Mouse (Mus musculus): ENCODE measurements around the gene Zfhx2.

Zfhx2 gene

GRCm38 (mm10) chr14:55092011-55092577 is at the start of gene Zfhx2:
Gene Zfhx2, minus strand, starts transcription at chr14:55092324.
- peak; percentile 87 to 91 for DNase-seq (ENCODE audit: low spot score in 2 of 2)

DNA sequence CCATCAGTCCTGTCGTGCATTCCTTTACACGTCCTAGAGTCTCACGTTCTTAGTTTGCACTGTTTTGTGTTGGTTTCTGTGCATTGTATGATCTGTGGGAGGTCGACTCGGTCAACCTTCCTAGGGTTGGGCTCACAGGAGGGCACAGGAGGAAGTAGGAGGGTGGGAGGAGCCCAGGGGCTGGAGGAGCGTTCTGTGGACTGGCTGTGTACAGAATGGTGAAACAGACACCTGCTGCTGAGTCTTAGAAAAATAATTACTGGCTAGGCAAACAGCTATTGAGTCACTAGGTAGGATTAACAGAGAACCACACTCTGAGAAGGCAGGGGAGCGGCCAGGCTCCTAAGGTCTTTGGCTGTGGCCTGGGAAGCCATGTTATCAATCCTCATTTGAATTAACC is 47.2 kb upstream of the Zfhx2 start:
- no peak for DNase-seq (ENCODE audit: low spot score in 2 of 2)

GRCm38 (mm10) chr14:55135676-55136075 is 43.6 kb upstream of the Zfhx2 start:
- DNase-seq (ENCODE audit: low spot score in 2 of 2), result no peak

GRCm38 (mm10) chr14:55126521-55126920 is 34.4 kb upstream of the Zfhx2 start:
- peak in 1 of 2 experiments; percentile 6 for DNase-seq (ENCODE audit: low spot score in 2 of 2)

- peak in 1 of 2 experiments; percentile 8 for DNase-seq (ENCODE audit: low spot score in 2 of 2)
Observed at GRCm38 (mm10) chr14:55125711-55126110, 33.6 kb upstream of the Zfhx2 start.

- DNase-seq (ENCODE audit: low spot score in 2 of 2), result no peak
Observed at GRCm38 (mm10) chr14:55122359-55122758, 30.2 kb upstream of the Zfhx2 start.

- DNase-seq (ENCODE audit: low spot score in 2 of 2), result peak in 1 of 2 experiments; percentile 87
Observed at GRCm38 (mm10) chr14:55121947-55122346, 29.8 kb upstream of the Zfhx2 start.

- no peak for DNase-seq (ENCODE audit: low spot score in 2 of 2)
Observed at GRCm38 (mm10) chr14:55119421-55120134, 27.5 kb upstream of the Zfhx2 start.

- no peak for DNase-seq (ENCODE audit: low spot score in 2 of 2)
Observed at GRCm38 (mm10) chr14:55118852-55119251, 26.7 kb upstream of the Zfhx2 start.

DNA sequence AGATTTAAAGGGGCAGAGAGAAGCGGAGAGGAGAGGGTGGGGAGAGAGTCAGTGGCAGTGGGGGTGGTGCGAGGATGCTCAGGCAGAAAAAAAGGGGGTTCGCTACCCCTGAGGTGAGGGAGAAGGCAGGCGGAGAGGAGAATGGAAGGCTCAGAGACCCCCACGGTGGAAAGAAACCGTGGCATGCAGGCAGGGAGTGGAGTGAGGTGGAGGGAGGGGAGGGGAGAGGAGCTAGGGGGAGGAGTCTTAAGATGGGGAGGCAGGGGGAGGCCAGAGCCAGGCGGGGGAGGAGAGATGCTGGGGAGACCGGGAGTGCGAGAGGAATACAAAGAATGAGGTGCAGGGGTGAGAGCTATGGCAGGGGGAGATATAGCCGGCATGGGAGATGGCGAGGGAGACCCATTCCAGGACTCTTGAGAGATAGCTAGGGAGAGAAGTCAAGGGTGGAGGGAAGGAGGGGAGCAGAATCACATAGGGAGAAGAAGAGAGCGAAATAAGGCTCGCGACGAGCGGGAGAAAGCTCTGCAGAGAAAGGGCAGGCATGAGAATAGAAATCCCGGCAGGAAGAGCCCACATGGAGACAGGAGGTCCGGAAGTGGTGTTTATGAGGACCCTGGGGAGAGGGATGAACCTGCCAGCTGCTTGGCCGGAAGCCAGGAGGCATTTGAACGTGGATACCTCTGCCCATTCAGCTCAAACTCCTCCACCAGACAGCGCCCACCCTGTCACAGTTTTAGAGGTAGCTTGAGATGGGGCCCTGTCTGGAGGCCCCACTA is 24.5 kb upstream of the Zfhx2 start, which contains the start of gene Jph4:
Gene Jph4 (minus strand): TSS at position 511 of the 776 bp plus-strand sequence.
- DNase-seq (ENCODE audit: low spot score in 2 of 2), result no peak

DNA sequence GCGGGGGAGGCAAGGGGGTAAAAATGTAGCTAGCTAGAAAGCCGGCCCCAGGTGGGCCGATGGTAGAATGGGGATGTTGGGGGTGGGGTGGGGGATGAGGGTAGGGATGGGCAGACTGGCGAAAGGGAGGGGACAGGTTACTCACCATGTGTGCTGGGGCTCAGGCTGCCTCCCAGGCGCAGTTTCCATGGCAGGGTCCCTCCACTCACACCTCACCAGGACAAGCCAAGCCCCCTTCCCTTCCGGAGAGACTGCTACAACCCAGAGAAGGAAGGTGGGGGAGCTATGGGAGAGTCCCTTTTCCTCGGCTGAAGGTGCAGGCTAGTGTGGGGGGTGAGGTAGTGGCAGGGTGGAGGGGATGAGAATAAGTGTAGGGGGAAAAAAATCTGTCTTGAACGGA is 23.7 kb upstream of the Zfhx2 start:
- DNase-seq (ENCODE audit: low spot score in 2 of 2), result no peak

DNA sequence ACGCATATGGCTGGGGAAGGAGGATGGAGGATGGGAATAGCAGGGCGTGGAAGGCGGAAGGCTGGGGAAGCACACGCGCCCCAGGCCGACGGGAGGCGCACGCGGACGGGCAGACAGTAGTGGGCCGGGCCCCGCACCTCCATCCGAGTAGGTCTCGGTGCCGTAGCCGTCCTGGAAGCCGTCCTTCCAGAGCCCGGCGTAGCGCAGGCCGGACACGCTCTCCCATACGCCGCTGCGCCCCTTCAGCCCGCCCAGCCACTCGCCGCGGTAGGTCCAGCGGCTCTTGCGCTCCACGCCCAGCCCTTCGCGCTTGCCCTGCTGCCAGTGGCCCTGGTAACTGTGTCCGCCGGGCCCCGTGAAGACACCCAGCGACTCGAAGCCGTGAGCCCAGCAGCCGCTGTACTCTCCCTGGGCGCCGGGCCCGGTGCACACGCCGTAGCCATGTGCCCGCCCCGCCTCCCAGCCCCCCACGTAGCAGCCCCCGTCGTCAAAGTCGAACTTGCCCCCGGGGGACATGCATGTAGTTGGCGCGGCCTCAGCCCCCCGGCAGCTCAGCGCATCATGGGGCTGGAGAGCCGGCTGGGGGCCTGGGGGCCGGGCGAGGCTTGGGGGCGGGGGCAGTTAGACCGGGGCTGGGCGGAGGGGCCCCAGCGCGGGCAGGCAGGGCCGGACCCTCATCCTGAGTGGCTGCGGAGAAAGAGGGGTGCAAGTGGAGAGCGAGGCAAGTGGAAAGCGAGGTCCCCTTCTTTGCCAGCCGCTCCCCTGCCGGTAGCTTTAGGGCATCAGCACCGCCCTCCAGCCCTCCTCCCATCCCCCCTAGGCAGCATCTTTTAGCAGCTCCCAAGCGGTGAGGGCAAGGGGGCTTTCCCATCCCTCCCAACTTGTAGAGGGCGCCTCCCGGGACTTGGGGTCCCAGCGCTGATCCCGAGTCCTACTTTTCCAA is 22.9 kb upstream of the Zfhx2 start:
- no peak for DNase-seq (ENCODE audit: low spot score in 2 of 2)

DNA sequence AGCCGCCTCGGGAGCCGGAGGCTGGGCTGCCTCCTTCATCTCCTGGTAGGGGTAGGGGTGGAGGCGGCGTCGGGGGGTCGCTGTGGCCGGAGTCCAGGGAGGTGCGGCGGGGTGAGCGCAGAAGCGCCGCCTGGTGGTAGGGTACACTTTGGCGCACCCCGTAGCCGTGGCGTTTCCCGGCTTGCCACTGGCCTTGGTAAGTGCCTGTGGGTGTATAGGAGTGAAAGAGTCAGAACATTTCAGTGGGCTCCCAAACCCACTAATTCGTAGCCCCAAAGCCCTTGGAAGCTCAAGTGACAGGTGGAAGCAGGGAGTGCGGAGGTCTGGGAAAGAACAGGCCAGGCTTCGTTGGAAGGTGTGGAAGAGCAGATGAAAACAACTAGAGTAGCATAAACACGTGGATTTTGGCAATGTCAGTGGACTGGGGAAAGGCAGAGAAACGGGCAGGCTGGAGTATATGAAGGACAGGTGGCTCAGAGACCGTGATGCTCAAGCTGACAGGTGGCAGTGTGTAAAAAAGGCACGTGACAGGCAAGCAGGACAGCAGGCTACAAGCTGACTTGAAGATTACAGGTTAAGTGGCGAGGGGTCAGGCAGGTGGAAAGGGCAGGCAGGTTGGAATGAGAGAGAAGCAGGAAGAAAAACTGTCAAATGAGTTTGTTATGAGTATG is 22.0 kb upstream of the Zfhx2 start:
- peak in 1 of 2 experiments; percentile 48 for DNase-seq (ENCODE audit: low spot score in 2 of 2)

GRCm38 (mm10) chr14:55113351-55113974 is 21.3 kb upstream of the Zfhx2 start:
- no peak for DNase-seq (ENCODE audit: low spot score in 2 of 2)

DNA sequence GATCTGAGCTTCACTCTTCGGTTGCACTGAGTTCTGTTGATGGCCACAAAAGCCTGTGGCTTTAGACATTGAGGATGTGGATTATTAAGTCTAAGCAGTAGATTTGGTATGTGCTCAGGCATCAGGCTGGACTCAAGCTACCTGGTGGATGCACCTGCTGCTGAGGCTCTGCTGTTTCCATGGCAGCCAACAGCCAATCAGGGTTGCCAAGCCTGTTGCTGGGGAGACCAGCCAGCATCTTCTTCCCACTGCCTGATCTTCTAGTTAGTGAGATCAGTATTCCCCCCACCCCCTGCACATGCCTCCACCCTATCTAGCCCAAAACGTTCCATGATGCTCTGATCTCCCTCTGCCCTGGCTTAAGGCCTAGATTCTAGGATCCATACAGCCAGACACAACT is 19.6 kb upstream of the Zfhx2 start:
- DNase-seq (ENCODE audit: low spot score in 2 of 2), result no peak

DNA sequence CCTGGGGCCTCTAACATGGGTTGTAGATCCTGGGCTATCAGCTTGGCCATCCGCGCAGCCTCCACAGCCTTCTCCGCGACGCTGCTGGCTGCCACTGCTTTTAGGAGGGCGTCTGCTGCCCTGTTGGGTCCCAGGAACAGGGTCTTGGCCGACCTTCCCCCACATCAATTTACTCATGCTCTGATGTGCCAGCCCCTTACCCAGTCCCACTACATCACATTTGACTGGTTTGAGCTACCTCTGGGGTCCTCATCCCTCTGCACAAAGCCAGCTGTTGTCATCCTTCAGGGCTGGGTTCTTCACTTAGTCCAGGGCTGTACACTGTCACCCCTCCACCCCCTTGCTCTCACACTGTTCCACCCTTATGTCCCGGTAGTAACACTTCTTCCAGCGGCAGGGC is 18.0 kb upstream of the Zfhx2 start:
- DNase-seq (ENCODE audit: low spot score in 2 of 2), result no peak

- DNase-seq (ENCODE audit: low spot score in 2 of 2), result no peak
Observed at GRCm38 (mm10) chr14:55109048-55109873, 17.1 kb upstream of the Zfhx2 start.

GRCm38 (mm10) chr14:55108202-55108870 is 16.2 kb upstream of the Zfhx2 start:
- peak in 1 of 2 experiments; percentile 70 for DNase-seq (ENCODE audit: low spot score in 2 of 2)

DNA sequence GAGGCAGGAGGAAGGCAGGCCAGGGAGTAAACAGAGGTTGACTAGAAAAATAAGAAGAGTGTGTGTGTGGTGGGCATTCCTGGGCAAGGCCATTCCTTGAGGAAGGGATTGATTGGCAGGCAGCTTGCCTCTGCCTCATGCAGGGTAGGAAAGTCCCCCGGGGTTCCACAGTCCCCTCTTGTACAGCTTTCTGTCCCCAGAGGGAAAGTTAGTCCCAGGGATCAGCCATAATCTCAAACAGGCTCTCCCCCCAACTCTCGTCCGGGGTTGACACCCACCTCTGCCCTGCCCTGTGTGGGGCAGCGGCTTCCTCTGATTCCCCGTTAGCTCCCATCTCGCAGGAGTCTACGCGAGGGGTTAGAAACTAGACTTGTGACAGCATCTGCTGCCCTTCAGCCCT is 14.9 kb upstream of the Zfhx2 start:
- DNase-seq (ENCODE audit: low spot score in 2 of 2), result no peak

Measured in cerebellum, postnatal 4 days (tissue).